Mouse (Mus musculus) left cerebral cortex, postnatal 14 days (tissue): ENCODE results near the gene Ensa. TPM values are rescaled to one million over a fixed set of nuclear protein-coding genes. Genes with fewer than 3 reads are reported as not detected.

Experiments used
- DNase-seq, 2 experiments: peaks; one replicate each; pipeline ENCODE4 v3.0.0; 2021 to 2022; ENCODE audit warnings: low spot score in 2 of 2, mixed read lengths in 1 of 2
- intact Hi-C: fragments of 180-260 bp; cut with DNase I; formaldehyde crosslinking; loops from one replicate; pipeline ENCODE4 v1.15.1; 2025
- total RNA-seq, 2 experiments: library from RNA; stranded (reverse); gene quantifications; 2 replicates each; pipeline ENCODE4 v1.2.3; 2021

Ensa gene
- total RNA-seq, 2 experiments from 2014 or later = 332 to 337 TPM

DNA sequence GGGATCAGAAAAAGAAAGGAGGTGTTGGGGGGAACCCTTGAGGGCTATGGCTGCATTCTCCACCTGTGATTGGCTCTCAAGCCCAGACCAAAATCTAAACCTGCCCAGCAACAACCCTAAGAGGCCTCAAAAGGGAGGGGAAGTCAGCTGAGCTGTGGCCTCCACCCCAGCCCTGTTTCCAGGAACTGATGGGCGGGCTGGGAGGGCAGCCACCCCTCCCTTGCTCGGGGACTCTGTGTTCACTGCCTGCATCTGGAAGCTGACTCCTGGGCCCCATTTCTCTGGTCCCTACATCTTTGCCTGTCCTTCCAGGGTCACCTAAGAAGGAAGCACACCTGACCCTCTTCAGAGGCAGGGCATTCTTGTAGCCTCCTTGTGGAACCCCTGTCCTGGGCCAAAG is 49.4 kb downstream of the Ensa start:
- intact Hi-C loops = no loop called here
- peak in 1 of 2 experiments; percentile 39 for DNase-seq

DNA sequence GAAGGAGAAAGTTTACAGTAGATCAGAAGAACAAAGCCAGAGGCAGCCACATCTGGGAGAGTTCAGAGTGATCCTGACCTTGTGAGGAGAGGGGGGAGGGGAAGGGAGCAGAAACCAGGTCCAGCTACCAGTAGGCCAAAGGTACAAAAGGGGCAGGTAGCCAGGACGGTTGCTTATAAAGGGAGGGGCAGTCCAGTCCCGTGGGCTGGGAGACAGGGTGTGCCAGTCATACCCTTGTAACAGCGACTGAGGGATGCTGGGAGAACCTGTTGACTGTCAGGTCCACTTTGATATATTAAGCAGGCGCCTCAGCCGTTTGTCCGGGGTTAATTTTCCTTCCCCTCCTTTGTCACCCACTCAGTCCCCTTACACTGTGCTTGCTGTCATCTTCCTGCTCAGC is 50.0 kb downstream of the Ensa start:
- DNase-seq = no peak
- intact Hi-C loops = no loop called here

- peak; percentile 60 to 71 for DNase-seq
- intact Hi-C loops = no loop called here
Measured at GRCm38 (mm10) chr3:95675301-95676092, 50.7 kb downstream of the Ensa start.

- intact Hi-C loops = no loop called here
- peak; percentile 37 to 46 for DNase-seq
Measured at GRCm38 (mm10) chr3:95676745-95677419, 52.1 kb downstream of the Ensa start.

DNA sequence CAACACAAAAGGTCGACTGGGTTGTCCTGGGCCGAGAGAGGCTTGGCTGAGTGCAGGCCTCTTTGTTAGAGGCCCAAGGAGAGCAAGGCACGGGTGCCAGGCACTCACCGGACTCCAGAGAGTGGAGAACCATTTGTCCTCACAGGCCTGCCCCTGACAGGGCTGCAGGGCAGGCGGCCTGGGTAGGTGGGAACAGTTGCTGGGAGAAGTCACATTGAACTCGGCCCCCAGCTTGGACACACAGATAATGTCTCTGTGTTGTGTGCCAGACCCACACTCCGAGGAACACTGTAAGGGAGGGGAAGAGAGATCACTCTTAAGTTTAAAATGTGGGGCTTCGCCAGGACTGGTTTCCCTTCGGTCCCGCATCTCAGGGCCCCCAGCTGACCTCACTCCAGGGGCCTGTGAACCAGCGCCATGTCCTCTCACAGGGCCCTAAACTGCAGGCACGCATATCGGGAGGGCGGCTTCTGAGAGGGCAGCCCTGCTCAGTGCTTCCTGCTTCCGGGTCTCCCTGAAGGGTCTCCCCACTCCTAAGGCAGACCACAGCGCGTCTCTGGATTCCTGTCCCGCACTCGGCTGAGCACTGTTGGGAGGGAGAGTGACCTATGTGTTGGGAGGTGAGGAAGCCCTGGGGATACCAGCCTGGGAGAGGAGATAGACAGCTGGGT is 52.8 kb downstream of the Ensa start:
- intact Hi-C loops = no loop called here
- DNase-seq = no peak

GRCm38 (mm10) chr3:95679551-95679950 is 54.8 kb downstream of the Ensa start:
- intact Hi-C loops = no loop called here
- DNase-seq = no peak

- DNase-seq = no peak
- intact Hi-C loops = no loop called here
Measured at GRCm38 (mm10) chr3:95680673-95681072, 55.9 kb downstream of the Ensa start.

- intact Hi-C loops = no loop called here
- no peak for DNase-seq
Measured at GRCm38 (mm10) chr3:95681365-95681764, 56.6 kb downstream of the Ensa start.

Other genes starting within 250 kb of the Ensa start
- not detected for gene 4930558C23Rik, start 222.2 kb upstream of the Ensa start, total RNA-seq
- gene Arnt, start 190.6 kb upstream of the Ensa start, total RNA-seq = 10 to 100 TPM; 32.2 to 36.2 TPM
- gene Ctsk, start 125.7 kb upstream of the Ensa start, total RNA-seq = 10 to 100 TPM; 15.1 to 18.0 TPM
- gene Ctss, start 98.2 kb upstream of the Ensa start, total RNA-seq = 10 to 100 TPM; 29.6 to 31.3 TPM
- gene Hormad1, start 65.3 kb upstream of the Ensa start, total RNA-seq = not detected
- gene Golph3l, start 36.1 kb upstream of the Ensa start, total RNA-seq = 10 to 100 TPM; 15.8 to 21.1 TPM
- gene Mcl1, start 33.8 kb downstream of the Ensa start, total RNA-seq = 10 to 100 TPM; 58.6 to 69.2 TPM
- gene Adamtsl4, start 62.9 kb downstream of the Ensa start, total RNA-seq = 1 to 10 TPM; 2.0 TPM
- gene Ecm1, start 114.6 kb downstream of the Ensa start, total RNA-seq = 10 to 100 TPM; 11.4 to 13.2 TPM
- 10 to 100 TPM; 37.3 to 40.8 TPM for gene Tars2, start 135.2 kb downstream of the Ensa start, total RNA-seq
- 10 to 100 TPM; 61.3 to 61.8 TPM for gene Rprd2, start 193.9 kb downstream of the Ensa start, total RNA-seq
- 10 to 100 TPM; 26.3 to 33.9 TPM for gene Prpf3, start 230.9 kb downstream of the Ensa start, total RNA-seq
- gene Mrps21, start 246.5 kb downstream of the Ensa start, total RNA-seq = 100 to 1,000 TPM; 152 to 157 TPM